8 mouse cellular contexts compared by ENCODE assay signal in genomic region chrX:169036403-169037296, GRCm38 (mm10).
A peak's percentile ranks its signal among the peaks of the same experiment; 100 is the strongest.
DNase-seq lines count a peak whose midpoint lies in the region; ATAC-seq lines count a peak whose summit lies in the region.

No protein-coding gene starts in this region.

- H3K9ac ChIP-seq in embryonic facial prominence, embryonic 11.5 days (replicated peaks; ENCODE audit: low read length), result no peak overlapping the region

- 22% methylated on average over 31 of the region's 32 CpGs for WGBS in embryonic facial prominence, embryonic 11.5 days
- WGBS in midbrain, embryonic 10.5 days, result 26% methylated on average over 31 of the region's 32 CpGs

- no peaks in the 10 kb centered on the region for H3K36me3 ChIP-seq in embryonic facial prominence, embryonic 11.5 days (replicated peaks; ENCODE audit: control insufficient read depth, insufficient read depth, low read depth, low read length)
- no peaks in the 10 kb centered on the region for H3K36me3 ChIP-seq in midbrain, embryonic 10.5 days

- peaks cover 5% of the 10 kb centered on the region; the same call in 1 of the 2 replicates for H3K27me3 ChIP-seq in embryonic facial prominence, embryonic 11.5 days (ENCODE audit: control insufficient read depth, insufficient read depth, low read length)
- peaks cover 94% of the 10 kb centered on the region for H3K27me3 ChIP-seq in midbrain, embryonic 10.5 days (ENCODE audit: low read depth, poor library complexity, severe bottlenecking)

- no peak overlapping the region for H3K27ac ChIP-seq in embryonic facial prominence, embryonic 11.5 days (replicated peaks; ENCODE audit: low read depth, low read length)
- H3K27ac ChIP-seq in midbrain, embryonic 10.5 days (replicated peaks), result peak overlapping the region; percentile 72; the same call in 1 of the 2 replicates

- H3K4me3 ChIP-seq in embryonic facial prominence, embryonic 11.5 days (ENCODE audit: low read depth, low read length), result peak overlapping the region; percentile 21
- peak overlapping the region; percentile 54 for H3K4me3 ChIP-seq in midbrain, embryonic 10.5 days

- ATAC-seq in embryonic facial prominence, embryonic 11.5 days (replicated peaks; ENCODE audit: insufficient number of reproducible peaks, low FRiP score, low TSS enrichment, low read depth), result peak; percentile 92

- H3K4me1 ChIP-seq in embryonic facial prominence, embryonic 11.5 days (ENCODE audit: control insufficient read depth, insufficient read depth, low read length), result no peaks in the 10 kb centered on the region
- no peaks in the 10 kb centered on the region for H3K4me1 ChIP-seq in midbrain, embryonic 10.5 days

- H3K4me2 ChIP-seq in embryonic facial prominence, embryonic 11.5 days (ENCODE audit: low read depth, low read length), result peak overlapping the region; percentile 32

- intact Hi-C loops in left cerebral cortex, postnatal 4 days (cut with DNase I), result no loop called here

- H3K9me3 ChIP-seq in embryonic facial prominence, embryonic 11.5 days (replicated peaks; ENCODE audit: control insufficient read depth, low read length), result no peaks in the 10 kb centered on the region
- no peaks in the 10 kb centered on the region for H3K9me3 ChIP-seq in midbrain, embryonic 10.5 days (replicated peaks)

- peak; percentile 74 to 80 for DNase-seq in adrenal gland, postnatal 36 days
- DNase-seq in embryonic facial prominence, embryonic 11.5 days (ENCODE audit: low spot score), result peak; percentile 64
- DNase-seq in heart, adult 11 months, result peak; percentile 99
- peak; percentile 81 for DNase-seq in kidney, adult 11 months
- DNase-seq in left cerebral cortex, postnatal 4 days, result peak; percentile 56
- peak; percentile 65 for DNase-seq in midbrain, embryonic 10.5 days (ENCODE audit: low spot score)
- DNase-seq in right cerebral cortex, postnatal 36 days (ENCODE audit: low spot score in 2 of 2), result peak; percentile 11 to 20
- peak; percentile 54 to 72 for DNase-seq in urinary bladder, postnatal 4 days (ENCODE audit: low spot score in 2 of 2)

Comparison
In these comparisons a context has a peak if more than half of its experiments do, and no peak if none do; other contexts are left out.
1. DNase-seq: peak in every context shown above with its lines; median percentile 99 in heart, adult 11 months; 81 in kidney, adult 11 months; 77 in adrenal gland, postnatal 36 days; 65 in midbrain, embryonic 10.5 days; 64 in embryonic facial prominence, embryonic 11.5 days; 63 in urinary bladder, postnatal 4 days; 56 in left cerebral cortex, postnatal 4 days; 16 in right cerebral cortex, postnatal 36 days.